Mouse (Mus musculus): ENCODE data around the gene Arl16. TPM values are rescaled to one million over a fixed set of nuclear protein-coding genes. Genes with fewer than 3 reads are reported as not detected.

Arl16 gene
- polyA plus RNA-seq, 1 experiment from 2014 or later = 36.4 TPM

DNA sequence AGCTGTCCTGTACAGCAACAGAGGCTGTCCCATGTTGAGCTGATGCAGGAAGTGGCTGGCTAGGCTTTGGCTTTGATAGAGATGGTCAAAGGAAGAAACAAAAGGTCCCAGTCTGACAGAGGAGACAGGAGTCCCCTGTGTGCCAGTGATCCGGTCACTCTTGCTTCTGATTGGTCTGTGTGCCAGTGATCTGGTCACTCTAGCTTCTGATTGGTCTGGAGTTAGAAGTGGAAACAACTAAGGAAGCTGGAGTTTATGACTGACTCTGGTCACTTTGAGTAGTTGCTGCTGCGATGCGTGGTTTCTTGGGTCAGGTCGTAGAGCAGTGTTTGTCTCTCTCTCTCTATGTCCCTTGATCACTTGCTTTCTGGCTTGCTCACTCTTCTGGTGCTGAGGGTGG is 34.3 kb upstream of the Arl16 start:
- ATAC-seq (ENCODE audit: extremely low read depth, insufficient number of reproducible peaks, low FRiP score, low TSS enrichment) = no peak
- Histone ChIP-seq H3K27me3 (replicated peaks) (no peaks in the 10 kb centered on the region), H3K27ac (replicated peaks) (no peak overlapping the region), H3K9ac (no peak overlapping the region), H3K36me3 (peaks cover 26% of the 10 kb centered on the region), H3K9me3 (no peaks in the 10 kb centered on the region), H3K4me3 (no peak overlapping the region), H3K4me2 (no peak overlapping the region), H3K4me1 (peaks cover 8% of the 10 kb centered on the region)
- WGBS = 89% methylated on average over 4 of the region's 4 CpGs

DNA sequence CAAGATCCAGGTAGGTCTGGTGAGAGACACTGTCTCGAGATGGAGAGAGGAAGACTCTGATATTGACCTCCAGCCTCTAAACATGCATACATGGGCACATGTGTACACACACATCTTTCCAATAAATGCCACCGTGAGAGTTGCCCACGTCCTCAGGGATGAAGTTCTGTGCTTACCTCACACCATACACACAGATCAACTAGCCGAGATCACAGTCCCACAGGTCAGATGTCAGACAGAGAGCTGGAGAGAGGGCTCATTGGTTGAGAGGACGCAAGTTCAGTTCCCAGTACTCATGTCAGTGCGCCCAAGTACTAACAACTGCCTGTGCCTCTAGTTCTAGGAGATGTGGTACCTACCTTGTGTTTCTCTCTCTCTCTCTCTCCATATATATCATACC is 33.6 kb upstream of the Arl16 start:
- WGBS = 63% methylated on average over 6 of the region's 6 CpGs
- Histone ChIP-seq H3K9me3 (no peaks in the 10 kb centered on the region), H3K4me2 (no peak overlapping the region), H3K9ac (0 out of 2 replicates have a peak overlapping the region, but pooled peaks have one; percentile 29), H3K4me3 (no peak overlapping the region), H3K27me3 (replicated peaks) (no peaks in the 10 kb centered on the region), H3K4me1 (peaks cover 8% of the 10 kb centered on the region), H3K36me3 (peaks cover 33% of the 10 kb centered on the region), H3K27ac (replicated peaks) (no peak overlapping the region)
- no peak for ATAC-seq (ENCODE audit: extremely low read depth, insufficient number of reproducible peaks, low FRiP score, low TSS enrichment)

- Histone ChIP-seq H3K9ac (peak overlapping the region; percentile 29), H3K4me2 (no peak overlapping the region), H3K9me3 (no peaks in the 10 kb centered on the region), H3K4me1 (peaks cover 8% of the 10 kb centered on the region), H3K36me3 (peaks cover 39% of the 10 kb centered on the region), H3K27ac (replicated peaks) (no peak overlapping the region), H3K4me3 (no peak overlapping the region), H3K27me3 (replicated peaks) (no peaks in the 10 kb centered on the region)
- no peak for ATAC-seq (ENCODE audit: extremely low read depth, insufficient number of reproducible peaks, low FRiP score, low TSS enrichment)
- 7% methylated on average over 3 of the region's 3 CpGs for WGBS
Measured at GRCm38 (mm10) chr11:120500357-120500756, 33.0 kb upstream of the Arl16 start.

DNA sequence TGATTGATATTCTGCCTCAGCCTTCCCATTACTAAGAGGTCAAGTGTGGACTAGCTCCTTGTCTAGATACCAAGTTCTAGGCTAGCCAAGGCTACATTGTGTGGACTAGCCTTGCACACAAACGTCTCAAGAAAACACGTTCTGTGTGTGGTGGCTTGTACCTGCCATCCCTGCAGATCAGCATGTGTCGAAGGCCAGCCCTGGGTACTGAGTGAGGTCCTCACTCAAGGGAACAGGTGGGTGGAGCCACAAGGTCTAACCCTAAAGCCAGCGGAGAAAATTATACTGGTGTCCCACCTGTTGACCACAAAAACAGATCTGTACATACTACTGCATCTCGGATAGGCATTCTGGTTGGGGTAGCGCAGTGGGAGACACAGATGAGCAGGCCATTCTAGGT is 32.5 kb upstream of the Arl16 start:
- Histone ChIP-seq H3K27ac (replicated peaks) (no peak overlapping the region), H3K4me3 (no peak overlapping the region), H3K36me3 (peaks cover 44% of the 10 kb centered on the region), H3K9me3 (no peaks in the 10 kb centered on the region), H3K4me1 (peaks cover 8% of the 10 kb centered on the region), H3K27me3 (replicated peaks) (no peaks in the 10 kb centered on the region), H3K4me2 (no peak overlapping the region), H3K9ac (no peak overlapping the region)
- WGBS = 78% methylated on average over 6 of the region's 6 CpGs
- ATAC-seq (ENCODE audit: extremely low read depth, insufficient number of reproducible peaks, low FRiP score, low TSS enrichment) = no peak

DNA sequence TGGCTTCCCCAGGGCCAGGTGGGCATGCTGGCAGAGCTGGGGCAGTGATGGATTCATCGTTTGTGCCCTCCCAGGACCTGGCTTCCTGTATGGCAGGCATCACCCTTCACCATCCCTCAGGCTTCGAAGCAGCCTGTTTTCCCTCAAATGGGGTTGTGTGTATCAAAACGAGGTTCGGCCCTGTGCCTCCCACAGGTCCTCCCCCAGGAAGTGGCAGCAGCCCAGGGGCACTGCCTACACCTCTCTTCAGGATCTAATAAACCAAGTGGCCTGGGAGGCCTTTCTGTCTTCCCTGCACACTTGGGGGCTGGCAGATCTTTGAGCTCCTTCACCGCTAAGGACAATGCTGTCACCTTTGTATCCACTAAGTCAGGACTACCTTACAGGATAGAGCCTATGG is 31.5 kb upstream of the Arl16 start:
- Histone ChIP-seq H3K9ac (no peak overlapping the region), H3K27me3 (replicated peaks) (no peaks in the 10 kb centered on the region), H3K36me3 (peaks cover 52% of the 10 kb centered on the region), H3K27ac (replicated peaks) (no peak overlapping the region), H3K4me2 (no peak overlapping the region), H3K4me3 (no peak overlapping the region), H3K4me1 (peaks cover 8% of the 10 kb centered on the region), H3K9me3 (no peaks in the 10 kb centered on the region)
- ATAC-seq (ENCODE audit: extremely low read depth, insufficient number of reproducible peaks, low FRiP score, low TSS enrichment) = no peak
- 87% methylated on average over 5 of the region's 5 CpGs for WGBS

- H3K4me3 ChIP-seq = no peak overlapping the region
- no peak for ATAC-seq (ENCODE audit: extremely low read depth, insufficient number of reproducible peaks, low FRiP score, low TSS enrichment)
- peaks cover 52% of the 10 kb centered on the region for H3K36me3 ChIP-seq
- H3K9me3 ChIP-seq = no peaks in the 10 kb centered on the region
- no peak overlapping the region for H3K9ac ChIP-seq
- no peak overlapping the region for H3K27ac ChIP-seq (replicated peaks)
- 94% methylated on average over 12 of the region's 12 CpGs for WGBS
- H3K4me2 ChIP-seq = no peak overlapping the region
- no peaks in the 10 kb centered on the region for H3K27me3 ChIP-seq (replicated peaks)
- H3K4me1 ChIP-seq = peaks cover 15% of the 10 kb centered on the region
Measured at GRCm38 (mm10) chr11:120498226-120498625, 30.8 kb upstream of the Arl16 start.

DNA sequence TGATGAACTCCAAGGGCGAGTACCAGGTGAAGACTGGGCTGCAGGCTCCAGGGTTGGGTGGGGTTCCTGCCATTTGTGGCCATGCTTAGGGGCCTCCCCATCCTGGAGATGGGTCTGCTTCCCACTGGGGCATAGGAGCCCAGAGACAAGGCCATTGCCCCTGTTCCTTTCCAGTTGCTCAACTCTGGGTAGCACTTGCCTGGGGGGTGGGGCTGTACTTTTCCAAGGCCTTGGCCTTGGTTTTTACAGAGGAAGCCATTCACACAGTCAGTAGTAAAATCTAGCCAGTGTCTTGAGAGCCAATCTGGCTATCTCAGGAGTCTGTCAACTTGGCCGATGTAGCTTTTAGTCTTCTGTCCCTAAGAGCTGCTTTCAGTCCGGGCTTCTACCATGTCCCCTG is 30.0 kb upstream of the Arl16 start:
- H3K9ac ChIP-seq = no peak overlapping the region
- H3K36me3 ChIP-seq = peaks cover 52% of the 10 kb centered on the region
- no peak overlapping the region for H3K27ac ChIP-seq (replicated peaks)
- no peaks in the 10 kb centered on the region for H3K9me3 ChIP-seq
- no peak overlapping the region for H3K4me3 ChIP-seq
- no peaks in the 10 kb centered on the region for H3K27me3 ChIP-seq (replicated peaks)
- H3K4me2 ChIP-seq = no peak overlapping the region
- WGBS = 81% methylated on average over 3 of the region's 3 CpGs
- ATAC-seq (ENCODE audit: extremely low read depth, insufficient number of reproducible peaks, low FRiP score, low TSS enrichment) = no peak
- peaks cover 23% of the 10 kb centered on the region for H3K4me1 ChIP-seq

- 72% methylated on average over 3 of the region's 3 CpGs for WGBS
- no peak overlapping the region for H3K27ac ChIP-seq (replicated peaks)
- H3K27me3 ChIP-seq (replicated peaks) = no peaks in the 10 kb centered on the region
- no peak overlapping the region for H3K4me2 ChIP-seq
- no peaks in the 10 kb centered on the region for H3K9me3 ChIP-seq
- ATAC-seq (ENCODE audit: extremely low read depth, insufficient number of reproducible peaks, low FRiP score, low TSS enrichment) = no peak
- no peak overlapping the region for H3K4me3 ChIP-seq
- 0 out of 2 replicates have a peak overlapping the region, but pooled peaks have one; percentile 40 for H3K9ac ChIP-seq
- peaks cover 36% of the 10 kb centered on the region for H3K4me1 ChIP-seq
- H3K36me3 ChIP-seq = peaks cover 62% of the 10 kb centered on the region
Measured at GRCm38 (mm10) chr11:120493911-120494310, 26.5 kb upstream of the Arl16 start.

DNA sequence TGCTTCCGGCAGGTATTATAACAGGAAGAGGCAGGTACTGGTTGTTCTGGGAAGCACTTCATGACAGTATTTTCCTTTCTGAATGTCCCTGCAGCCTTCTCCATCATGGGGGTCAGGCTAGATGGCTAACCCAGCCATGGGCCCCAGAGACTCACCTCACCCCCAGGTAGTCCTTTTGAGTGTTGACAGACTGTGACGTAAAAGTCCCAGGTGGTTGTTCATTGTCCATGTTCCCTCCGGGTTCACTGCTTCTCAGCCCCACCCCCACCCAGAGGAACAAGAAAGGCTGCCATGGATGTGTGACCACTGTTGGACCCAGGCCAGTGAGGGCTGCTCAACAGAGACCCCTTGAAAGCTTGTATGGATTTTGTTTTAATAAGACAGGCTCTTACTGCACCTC is 25.9 kb upstream of the Arl16 start:
- no peaks in the 10 kb centered on the region for H3K9me3 ChIP-seq
- H3K36me3 ChIP-seq = peaks cover 62% of the 10 kb centered on the region
- no peak for ATAC-seq (ENCODE audit: extremely low read depth, insufficient number of reproducible peaks, low FRiP score, low TSS enrichment)
- peaks cover 36% of the 10 kb centered on the region for H3K4me1 ChIP-seq
- H3K27me3 ChIP-seq (replicated peaks) = no peaks in the 10 kb centered on the region
- peak overlapping the region; percentile 93 for H3K4me3 ChIP-seq
- H3K4me2 ChIP-seq = peak overlapping the region; percentile 98
- H3K9ac ChIP-seq = peak overlapping the region; percentile 92
- peak overlapping the region; percentile 90; the same call in 1 of the 2 replicates for H3K27ac ChIP-seq (replicated peaks)
- WGBS = 56% methylated on average over 3 of the region's 3 CpGs

- H3K4me2 ChIP-seq = peak overlapping the region; percentile 98
- 29% methylated on average over 3 of the region's 3 CpGs for WGBS
- peaks cover 36% of the 10 kb centered on the region for H3K4me1 ChIP-seq
- no peaks in the 10 kb centered on the region for H3K27me3 ChIP-seq (replicated peaks)
- H3K9me3 ChIP-seq = no peaks in the 10 kb centered on the region
- H3K27ac ChIP-seq (replicated peaks) = peak overlapping the region; percentile 90
- peak overlapping the region; percentile 93 for H3K4me3 ChIP-seq
- ATAC-seq (ENCODE audit: extremely low read depth, insufficient number of reproducible peaks, low FRiP score, low TSS enrichment) = no peak
- H3K36me3 ChIP-seq = peaks cover 62% of the 10 kb centered on the region
- peak overlapping the region; percentile 92 for H3K9ac ChIP-seq
Measured at GRCm38 (mm10) chr11:120492878-120493203, 25.4 kb upstream of the Arl16 start.

GRCm38 (mm10) chr11:120492024-120492877 is 24.8 kb upstream of the Arl16 start:
- under 1% methylated on average over 42 of the region's 48 CpGs for WGBS
- H3K4me2 ChIP-seq = peak overlapping the region; percentile 98
- H3K27ac ChIP-seq (replicated peaks) = peak overlapping the region; percentile 90
- no peaks in the 10 kb centered on the region for H3K27me3 ChIP-seq (replicated peaks)
- peaks cover 36% of the 10 kb centered on the region for H3K4me1 ChIP-seq
- peak overlapping the region; percentile 92 for H3K9ac ChIP-seq
- peak overlapping the region; percentile 93 for H3K4me3 ChIP-seq
- ATAC-seq (ENCODE audit: extremely low read depth, insufficient number of reproducible peaks, low FRiP score, low TSS enrichment) = peak; percentile 34
- H3K9me3 ChIP-seq = no peaks in the 10 kb centered on the region
- H3K36me3 ChIP-seq = peaks cover 62% of the 10 kb centered on the region

All from heart, embryonic 13.5 days (tissue).